Mouse (Mus musculus): ENCODE data around the gene Cdon. TPM values are rescaled to one million over a fixed set of nuclear protein-coding genes. Genes with fewer than 3 reads are reported as not detected.

Gene Cdon
- polyA plus RNA-seq (2012): 0.07 and 0.23 TPM in 2 replicates

GRCm38 (mm10) chr9:35420805-35421719 is at the start of gene Cdon:
TSS of gene Cdon (plus strand) at chr9:35421128.

DNA sequence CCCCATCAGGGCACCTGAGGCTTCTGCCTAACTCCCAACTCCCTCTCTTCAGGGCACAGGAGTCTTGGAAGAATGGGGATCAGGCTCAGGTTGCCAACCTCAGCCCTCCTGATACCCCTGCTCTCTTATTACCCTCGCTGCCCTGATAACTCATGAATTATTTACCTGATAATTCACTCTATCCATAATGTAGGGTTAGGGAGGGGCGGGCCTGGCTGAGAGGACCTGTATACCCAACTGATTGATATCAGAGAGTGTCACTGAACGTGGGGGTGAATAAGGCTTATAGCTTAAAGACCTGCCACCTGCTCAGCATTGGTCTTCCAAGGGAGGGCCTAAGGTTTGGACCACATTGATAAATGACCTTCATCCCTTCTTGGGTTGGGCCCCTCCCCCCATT is 97.2 kb downstream of the Cdon start, which contains the start of gene Gm1113:
TSS of gene Gm1113 (minus strand) at position 101 of the 400 bp plus-strand sequence.

Other genes starting within 250 kb of the Cdon start
- 77.9 and 90.4 TPM in 2 replicates for gene Dcps, start 245.1 kb upstream of the Cdon start, polyA plus RNA-seq (2012)
- gene Srpr, start 221.0 kb upstream of the Cdon start, polyA plus RNA-seq (2012): 12.3 and 13.1 TPM in 2 replicates
- 3.6 and 3.9 TPM in 2 replicates for gene Tirap, start 220.8 kb upstream of the Cdon start, polyA plus RNA-seq (2012)
- gene Foxred1, start 210.1 kb upstream of the Cdon start, polyA plus RNA-seq (2012): 12.9 and 15.2 TPM in 2 replicates
- gene Fam118b, start 153.3 kb upstream of the Cdon start, polyA plus RNA-seq (2012): 5.5 and 7.2 TPM in 2 replicates
- gene Rpusd4, start 153.3 kb upstream of the Cdon start, polyA plus RNA-seq (2012): 1.5 and 1.9 TPM in 2 replicates
- not detected in 2 replicates for gene Gm1113, start 97.1 kb downstream of the Cdon start, polyA plus RNA-seq (2012)
- gene Ddx25, start 137.4 kb downstream of the Cdon start, polyA plus RNA-seq (2012): 0.03 and 0.04 TPM in 2 replicates
- 1.00 and 1.1 TPM in 2 replicates for gene Pus3, start 137.5 kb downstream of the Cdon start, polyA plus RNA-seq (2012)
- 0.35 and 0.39 TPM in 2 replicates for gene Pate2, start 149.2 kb downstream of the Cdon start, polyA plus RNA-seq (2012)
- 1.5 and 2.6 TPM in 2 replicates for gene Hyls1, start 149.3 kb downstream of the Cdon start, polyA plus RNA-seq (2012)
- gene Pate4, start 190.8 kb downstream of the Cdon start, polyA plus RNA-seq (2012): not detected in 2 replicates
- gene Pate3, start 227.1 kb downstream of the Cdon start, polyA plus RNA-seq (2012): not detected in 2 replicates

All from megakaryocyte-erythroid progenitor cell, adult 5 weeks (primary cell).